Mouse (Mus musculus) naive thymus-derived CD4-positive, alpha-beta T cell, adult 2 months (primary cell): Measurements from ENCODE around the gene Mbnl2.
A peak's percentile ranks its signal among the peaks of the same experiment; 100 is the strongest.

Experiments used
- DNase-seq: peaks from one replicate; pipeline ENCODE4 v3.0.0-alpha.2; 2011; ENCODE audit warnings: low read depth

Mbnl2 gene

GRCm38 (mm10) chr14:120383186-120383851 is 107.8 kb downstream of the Mbnl2 start:
- no peak for DNase-seq

GRCm38 (mm10) chr14:120384615-120385014 is 109.1 kb downstream of the Mbnl2 start:
- DNase-seq, result no peak

- DNase-seq, result no peak
These were observed 111.8 kb downstream of the Mbnl2 start for GRCm38 (mm10) chr14:120387293-120387692.

GRCm38 (mm10) chr14:120388818-120389691 is 113.6 kb downstream of the Mbnl2 start:
- DNase-seq, result no peak

DNA sequence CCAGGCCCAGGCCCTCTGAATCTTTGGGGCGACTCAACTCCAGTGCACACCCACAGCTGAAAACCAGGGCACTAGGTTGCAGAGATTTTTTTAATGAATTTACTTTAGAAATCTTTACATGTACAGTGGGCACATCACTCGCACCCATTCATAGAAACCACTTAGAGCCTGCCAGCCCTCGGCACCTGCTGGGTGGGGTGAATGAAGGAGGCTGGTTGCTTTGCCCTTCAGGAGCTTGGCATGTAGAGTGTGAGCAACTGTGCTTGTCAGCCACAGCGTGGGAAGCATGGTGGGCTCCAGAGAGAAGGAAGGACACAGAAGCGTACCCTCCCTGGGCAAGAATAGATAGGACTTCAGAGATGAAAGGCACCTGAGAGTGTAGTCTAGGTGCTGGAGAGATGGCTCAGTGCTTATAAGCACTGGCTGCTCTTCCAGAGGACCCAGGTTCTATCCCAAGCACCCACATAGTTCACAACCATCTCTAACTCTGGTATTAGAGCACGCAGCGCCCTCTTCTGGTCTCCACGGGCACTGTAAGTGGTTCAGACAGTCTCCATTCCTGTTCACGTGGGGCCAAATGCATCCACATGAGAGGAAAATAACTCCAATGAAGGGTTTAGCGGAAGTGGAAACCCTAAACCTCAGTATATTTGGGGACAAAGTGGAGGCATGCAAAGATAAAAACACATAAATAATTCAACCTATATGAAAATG is 114.9 kb downstream of the Mbnl2 start:
- DNase-seq, result no peak

- DNase-seq, result no peak
These were observed 116.2 kb downstream of the Mbnl2 start for GRCm38 (mm10) chr14:120391701-120392100.

GRCm38 (mm10) chr14:120392441-120392840 is 117.0 kb downstream of the Mbnl2 start:
- DNase-seq, result no peak

GRCm38 (mm10) chr14:120393441-120393840 is 118.0 kb downstream of the Mbnl2 start:
- no peak for DNase-seq

DNA sequence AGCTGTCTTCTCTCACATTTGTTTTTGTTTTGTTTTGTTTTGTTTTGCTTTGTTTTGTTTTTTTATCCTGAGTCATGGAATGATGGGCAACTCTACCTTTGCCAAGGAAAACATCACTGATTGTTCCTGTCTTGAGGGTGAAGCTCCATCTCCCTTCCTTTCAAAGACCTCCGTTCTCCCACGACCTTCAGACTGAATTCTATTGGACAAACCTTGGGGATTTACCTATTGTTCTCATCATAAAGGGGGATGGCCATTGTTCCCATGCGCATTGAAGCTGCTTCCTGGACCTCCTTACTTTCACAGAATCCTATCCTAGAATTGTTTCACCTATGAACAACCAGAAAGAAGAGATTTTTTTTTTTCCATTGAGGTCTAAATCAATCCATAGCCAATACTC is 118.7 kb downstream of the Mbnl2 start:
- no peak for DNase-seq

DNA sequence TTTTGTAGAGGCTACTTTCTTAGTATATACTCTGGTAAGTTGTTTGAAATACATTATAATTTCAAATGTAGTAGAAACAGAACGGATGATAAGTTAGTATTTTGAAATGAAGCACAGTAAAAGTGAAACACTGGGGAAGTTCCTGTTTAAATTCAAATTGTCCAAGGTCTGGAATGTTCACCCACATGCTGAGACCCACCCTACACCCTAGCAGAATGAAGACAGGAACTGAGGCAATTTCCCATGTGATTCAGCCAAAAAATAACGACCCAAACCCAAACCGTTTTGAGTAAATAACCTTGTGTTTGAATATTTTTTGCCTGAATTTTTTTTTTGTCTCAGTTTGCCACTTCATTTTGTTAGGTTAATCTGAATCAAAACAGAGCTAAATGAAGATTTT is 119.4 kb downstream of the Mbnl2 start:
- DNase-seq, result no peak

DNA sequence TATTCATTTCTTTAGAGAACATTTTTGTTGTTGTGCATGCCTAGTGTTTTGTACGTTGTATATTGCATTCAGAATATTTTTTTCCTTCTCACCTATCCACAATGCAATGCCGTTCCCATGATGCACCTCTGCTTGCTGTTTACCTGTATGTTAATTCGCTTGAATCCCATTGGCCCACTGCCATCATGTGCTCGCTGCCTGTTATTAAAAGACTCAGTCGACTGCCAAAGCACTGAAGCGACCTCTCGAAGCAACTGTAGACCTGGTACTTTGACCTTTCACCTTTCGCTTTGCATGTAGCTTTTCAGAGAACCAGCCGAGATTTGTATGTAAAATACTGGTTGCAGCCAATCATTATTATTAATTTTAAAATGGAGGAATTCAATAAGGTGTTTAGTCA is 120.0 kb downstream of the Mbnl2 start:
- no peak for DNase-seq

DNA sequence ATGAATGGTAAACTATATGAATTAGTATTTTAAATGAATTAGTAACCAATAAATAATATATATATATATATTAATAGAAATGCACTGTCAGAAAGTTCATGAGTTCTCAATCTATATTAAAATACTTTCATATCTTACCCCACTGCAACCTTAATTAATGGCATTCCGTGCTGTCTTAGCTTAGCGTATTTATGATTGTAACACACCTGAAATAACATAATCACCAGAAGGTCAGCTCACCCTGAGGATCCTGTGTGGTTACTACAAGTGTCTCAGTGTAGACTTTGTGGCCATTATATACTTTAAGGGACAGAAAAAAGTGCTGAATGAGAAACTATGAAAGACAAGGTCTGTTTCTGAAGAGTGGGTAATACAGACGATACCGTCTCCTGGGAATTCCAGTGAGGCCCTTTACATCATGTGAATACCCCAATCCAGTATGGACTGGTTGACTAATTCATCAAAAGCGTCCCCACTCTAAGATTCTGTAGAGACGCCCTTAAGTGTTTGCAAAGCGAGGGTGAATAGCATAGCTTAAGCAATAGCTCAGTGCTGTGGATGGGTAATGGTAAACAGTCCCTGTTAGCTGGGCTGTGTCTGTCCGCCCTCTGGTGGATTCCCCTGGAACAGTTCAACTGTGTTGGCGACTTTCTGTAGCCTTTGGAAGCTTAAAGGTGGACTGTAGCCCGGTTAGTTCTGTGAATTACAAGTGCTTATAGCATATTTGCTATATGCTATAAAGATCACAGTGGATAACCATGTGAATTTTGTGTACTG is 122.6 kb downstream of the Mbnl2 start:
- peak; percentile 77 for DNase-seq

DNA sequence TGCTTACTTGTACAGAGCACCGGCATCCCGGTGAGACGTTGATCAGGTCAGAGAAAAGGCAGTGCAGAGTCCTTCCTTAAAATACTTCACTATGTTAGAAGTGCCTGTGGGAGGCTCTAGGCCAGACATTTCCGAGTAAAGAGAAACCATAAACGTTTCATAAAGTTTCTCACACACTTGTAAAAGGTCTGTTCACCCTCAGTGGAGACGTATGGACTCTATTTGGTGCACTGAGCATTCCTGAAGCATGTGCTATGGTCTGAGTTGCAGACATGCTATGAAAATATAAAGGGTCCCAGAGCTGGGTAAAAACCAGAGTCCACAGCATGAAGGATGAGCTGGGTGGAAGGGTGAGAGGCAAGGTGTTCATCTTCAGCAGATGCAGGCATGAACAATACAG is 124.1 kb downstream of the Mbnl2 start:
- no peak for DNase-seq

- no peak for DNase-seq
These were observed 125.7 kb downstream of the Mbnl2 start for GRCm38 (mm10) chr14:120401158-120401557.

DNA sequence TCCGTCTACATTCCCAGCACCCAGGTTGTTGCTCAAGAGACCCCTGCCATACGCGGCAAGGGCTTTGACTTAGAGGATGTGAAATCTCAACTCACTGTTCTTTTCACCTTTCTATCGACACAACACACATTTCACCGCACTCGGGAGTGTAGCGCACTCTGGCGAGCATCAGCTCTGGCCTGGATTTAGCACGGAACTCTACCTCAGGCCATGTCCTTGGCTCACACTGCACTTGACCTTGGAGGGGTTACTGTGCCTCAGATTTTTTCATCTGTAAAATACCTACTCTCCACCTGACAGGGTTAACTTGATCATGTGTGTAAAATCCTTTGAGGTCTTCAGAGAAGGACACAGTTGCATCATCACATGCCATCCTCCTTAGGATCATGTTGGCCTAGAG is 127.2 kb downstream of the Mbnl2 start:
- DNase-seq, result no peak

GRCm38 (mm10) chr14:120404364-120404763 is 128.9 kb downstream of the Mbnl2 start:
- no peak for DNase-seq

DNA sequence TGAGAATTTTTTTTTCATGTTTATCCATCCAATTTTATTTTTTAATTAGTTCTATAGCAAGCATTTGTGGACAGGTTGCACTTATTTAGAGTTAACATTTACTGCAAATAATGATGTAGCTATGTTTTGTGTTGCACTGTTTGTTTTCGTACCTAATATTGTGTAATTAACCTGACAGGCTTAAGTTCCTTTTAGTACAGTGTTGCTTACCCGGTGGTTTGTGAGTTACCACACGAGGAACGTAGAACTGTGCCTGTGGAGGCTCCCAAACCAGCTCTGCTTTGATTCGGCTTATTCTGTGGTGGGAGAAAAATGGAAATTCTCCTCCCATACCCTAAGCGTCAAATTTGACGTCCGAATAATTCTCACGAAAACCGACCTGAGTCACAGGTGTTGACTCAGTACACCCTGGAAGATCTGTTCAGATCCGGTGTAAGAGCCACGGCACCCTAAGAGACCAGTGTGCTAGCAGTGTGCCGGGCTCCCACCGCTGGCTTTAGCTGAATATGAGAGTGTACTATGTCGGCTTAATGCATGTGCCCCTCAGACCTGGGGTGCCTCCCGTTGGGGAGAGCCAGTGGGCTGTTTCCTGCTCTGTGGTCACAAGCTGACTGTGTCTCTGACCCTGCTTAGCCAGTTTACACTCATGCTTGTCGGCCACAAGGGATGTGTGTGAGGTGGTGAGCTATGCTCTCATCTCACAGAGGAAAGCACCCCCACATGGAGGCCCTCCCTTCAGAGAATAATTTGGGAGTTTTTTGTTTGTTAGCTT is 129.5 kb downstream of the Mbnl2 start:
- DNase-seq, result peak; percentile 10

- no peak for DNase-seq
These were observed 130.1 kb downstream of the Mbnl2 start for GRCm38 (mm10) chr14:120405597-120405996.

- no peak for DNase-seq
These were observed 130.8 kb downstream of the Mbnl2 start for GRCm38 (mm10) chr14:120406271-120406670.

DNA sequence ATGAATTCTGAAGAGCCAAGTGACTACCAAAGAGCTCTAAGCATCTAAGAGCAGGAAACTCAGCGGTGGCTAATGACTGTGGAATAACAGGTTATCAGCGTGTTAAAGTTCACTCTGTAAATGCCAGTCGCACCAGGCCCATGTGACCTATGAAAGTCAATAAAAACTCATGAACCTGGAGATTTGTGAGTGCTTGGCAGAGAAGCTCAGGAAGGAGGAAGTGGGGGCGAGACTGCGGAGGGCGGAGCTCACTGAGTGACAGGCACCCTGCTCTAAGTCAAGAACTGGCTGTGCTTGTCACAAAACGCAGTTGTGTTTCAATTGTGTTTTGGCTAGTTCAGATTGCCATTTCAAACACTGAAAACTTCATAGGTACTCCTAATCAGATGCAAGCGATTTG is 131.4 kb downstream of the Mbnl2 start:
- peak; percentile 55 for DNase-seq

DNA sequence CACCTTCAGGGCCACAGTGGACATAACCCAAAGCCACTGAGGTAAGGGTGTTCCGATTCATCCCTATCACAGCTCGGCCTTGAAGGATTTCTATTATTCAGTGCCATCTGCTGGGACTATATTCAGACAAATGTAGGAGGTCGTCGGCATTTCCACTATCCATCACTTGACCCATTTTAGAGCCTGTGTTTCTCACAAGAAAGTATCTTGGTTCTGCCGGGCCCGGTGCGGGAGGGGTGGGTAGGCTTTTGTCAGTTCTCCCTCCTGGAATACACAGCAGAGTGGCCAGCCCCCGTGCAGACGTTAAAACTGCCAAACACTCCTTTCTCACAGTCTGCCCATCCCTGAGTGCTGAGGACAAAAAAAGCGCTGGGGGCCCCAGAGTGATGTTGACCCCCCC is 134.4 kb downstream of the Mbnl2 start:
- DNase-seq, result no peak
